Mouse (Mus musculus): ENCODE measurements around the gene Copg2.

DNA sequence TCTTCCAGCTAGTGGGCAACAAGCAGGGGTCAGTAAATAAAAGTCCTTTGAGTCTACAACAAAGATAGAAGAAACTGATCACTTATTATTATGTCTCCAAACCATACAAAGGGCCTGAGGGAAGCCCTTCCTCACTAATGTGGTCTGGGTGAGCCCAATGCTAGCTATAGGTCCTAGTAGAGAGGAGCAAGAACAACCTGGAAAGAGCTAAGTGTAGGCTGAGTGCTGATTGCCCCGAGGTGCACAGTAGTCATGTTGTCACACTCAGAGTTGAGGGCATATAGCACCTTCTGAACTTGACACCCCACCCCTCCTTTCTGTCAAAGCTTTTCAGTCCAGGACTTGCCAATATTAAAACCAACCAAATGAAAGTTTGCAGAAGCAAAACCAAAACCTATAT, 146.7 kb downstream of the Copg2 start:
- no peak for TF ChIP-seq EP300 (IDR thresholded peaks at IDR 0.05; ENCODE audit: insufficient read depth, low read depth, low read length)
- no peak for TF ChIP-seq CTCF (IDR thresholded peaks at IDR 0.05)

Data from heart, adult 2 months (tissue).